Mouse (Mus musculus) frontal cortex, adult 2 months (tissue): ENCODE measurements around the gene Zfp648. TPM values are rescaled to one million over a fixed set of nuclear protein-coding genes. Genes with fewer than 3 reads are reported as not detected.
A peak's percentile ranks its signal among the peaks of the same experiment; 100 is the strongest.

Source experiments
- DNase-seq, 2 experiments: peaks; one replicate each; pipeline ENCODE4 v3.0.0; 2022; ENCODE audit warnings: low spot score in 1 of 2; ENCODE audit errors: extremely low spot score in 1 of 2
- polyA plus RNA-seq: library from polyadenylated mRNA; depleted of rRNA; stranded (reverse); fragments of >200 nt; gene quantifications from 2 replicates; pipeline ENCODE4 v1.2.3, GENCODE M21; 2012; rRNA removed

Gene Zfp648
- polyA plus RNA-seq: 0.66 and 0.67 TPM in 2 replicates

DNA sequence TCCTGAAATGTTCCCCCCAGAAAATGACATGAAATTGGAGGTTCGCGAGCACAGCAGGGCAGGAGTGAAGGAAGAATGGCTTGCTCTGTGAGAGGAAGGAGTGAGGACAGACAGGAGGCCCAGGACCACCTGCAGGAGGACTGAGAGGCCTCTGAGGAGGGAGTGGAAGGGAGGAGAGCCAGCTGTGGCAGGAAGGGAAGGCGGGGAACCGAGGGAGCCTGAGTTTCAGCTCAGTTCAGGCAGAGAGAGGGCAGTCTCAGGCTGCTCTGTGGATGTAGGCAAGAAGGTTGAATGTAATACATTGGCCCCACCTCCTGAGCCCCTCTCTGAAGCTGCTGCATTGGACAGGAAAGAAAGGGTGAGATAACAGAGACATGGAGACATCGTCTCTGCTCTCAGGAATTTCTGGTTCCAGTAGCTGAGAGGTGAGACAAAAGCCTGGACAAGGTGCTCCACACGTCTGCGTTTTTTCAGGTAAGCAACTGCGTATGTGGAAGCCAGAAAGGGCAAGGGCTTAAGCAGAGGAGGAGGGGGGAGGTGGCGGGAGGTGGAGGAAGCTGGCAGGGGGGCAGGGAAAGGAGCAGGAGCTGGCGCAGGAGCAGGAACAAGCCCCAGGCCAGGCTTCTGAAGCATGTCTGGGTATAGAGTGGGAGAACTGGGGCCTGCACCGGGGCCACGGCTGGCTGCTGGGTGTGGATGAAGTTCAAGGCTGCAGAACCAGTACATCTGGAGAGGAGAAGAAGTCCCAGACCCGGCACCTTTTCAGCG, at the start of gene Zfp648:
Zfp648 (plus strand) TSS at position 233 of the 768 bp plus-strand sequence.
- no peak for DNase-seq

DNA sequence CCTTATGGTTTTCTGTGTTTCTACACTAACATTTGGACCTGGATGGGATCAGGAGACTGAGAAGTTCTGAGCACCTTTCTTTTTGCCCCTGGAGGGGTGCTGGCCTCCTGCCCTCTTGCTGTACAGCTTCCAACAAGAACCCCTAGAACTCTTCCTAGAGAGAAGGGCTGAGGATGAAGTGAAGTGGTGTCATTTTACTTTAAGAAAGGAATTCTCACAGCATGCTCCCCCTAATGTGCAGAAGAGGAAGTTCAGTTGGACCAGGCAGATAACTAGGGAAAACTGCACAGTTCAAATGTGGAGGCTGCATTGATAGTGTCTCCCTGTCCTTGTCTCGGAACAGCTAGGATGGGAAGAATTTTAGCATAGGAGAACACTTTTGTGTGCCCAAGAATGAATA, 48.4 kb upstream of the Zfp648 start:
- DNase-seq: no peak

DNA sequence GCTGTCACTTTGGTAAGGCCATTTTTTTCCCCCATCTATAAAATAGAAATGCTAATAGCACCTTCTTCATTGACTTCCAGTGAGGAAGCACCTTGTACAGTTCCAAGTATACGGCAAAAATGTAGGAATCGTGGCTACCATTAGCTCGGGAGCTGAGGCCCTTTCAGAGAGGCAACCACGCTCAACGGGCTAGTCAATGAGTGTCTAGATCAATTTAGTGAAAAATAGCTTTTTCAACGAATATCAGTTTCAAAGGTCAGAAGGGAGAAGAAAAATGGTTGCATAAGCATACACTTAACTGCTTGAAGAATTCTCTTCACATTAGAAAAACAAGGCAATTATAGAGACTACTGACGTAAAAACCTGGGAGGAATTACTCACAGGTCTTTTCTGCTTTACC, 47.2 kb upstream of the Zfp648 start:
- DNase-seq: no peak

DNA sequence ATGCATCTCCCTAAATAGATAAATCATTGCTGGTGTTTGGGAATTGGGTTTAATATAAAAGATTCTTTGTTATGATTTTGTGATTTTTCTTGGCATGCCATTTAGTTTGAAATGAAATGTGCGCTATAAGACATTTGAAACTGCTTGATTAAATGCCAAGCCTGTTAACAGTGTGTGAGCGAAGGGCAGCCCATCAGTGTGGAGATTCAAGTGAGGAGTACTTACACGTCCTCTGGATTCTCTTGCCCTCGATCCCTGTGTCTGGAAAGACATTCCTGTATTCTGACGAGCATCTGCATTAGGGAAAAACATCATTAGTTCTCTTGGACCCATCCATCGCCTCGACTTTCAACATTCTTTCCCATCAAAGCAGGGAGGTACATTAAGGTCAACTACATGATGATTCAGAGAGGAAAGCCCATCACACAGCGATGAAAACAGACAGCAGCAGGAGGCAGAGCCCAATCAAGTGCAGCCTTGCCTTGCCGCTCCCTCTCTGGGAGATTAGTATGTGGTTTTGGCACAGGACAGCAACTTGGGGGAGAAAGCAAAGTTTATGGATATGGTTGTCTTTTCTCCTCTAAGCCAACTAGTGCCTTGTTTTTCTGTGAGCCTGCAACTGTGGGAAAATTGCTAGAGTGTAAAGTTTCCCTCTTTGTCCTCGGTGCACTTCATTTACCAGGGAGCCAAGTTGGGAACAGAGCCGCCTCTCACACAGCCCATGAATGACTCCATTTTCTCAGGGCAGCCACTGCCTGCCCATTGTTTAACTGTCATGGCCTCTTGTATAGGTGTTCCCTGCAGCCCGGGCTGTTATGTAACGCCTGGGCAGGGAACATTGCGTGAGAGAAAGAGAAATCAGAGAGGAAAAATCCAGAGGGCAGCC, 44.6 kb upstream of the Zfp648 start:
- DNase-seq: peak; percentile 57 to 66

DNA sequence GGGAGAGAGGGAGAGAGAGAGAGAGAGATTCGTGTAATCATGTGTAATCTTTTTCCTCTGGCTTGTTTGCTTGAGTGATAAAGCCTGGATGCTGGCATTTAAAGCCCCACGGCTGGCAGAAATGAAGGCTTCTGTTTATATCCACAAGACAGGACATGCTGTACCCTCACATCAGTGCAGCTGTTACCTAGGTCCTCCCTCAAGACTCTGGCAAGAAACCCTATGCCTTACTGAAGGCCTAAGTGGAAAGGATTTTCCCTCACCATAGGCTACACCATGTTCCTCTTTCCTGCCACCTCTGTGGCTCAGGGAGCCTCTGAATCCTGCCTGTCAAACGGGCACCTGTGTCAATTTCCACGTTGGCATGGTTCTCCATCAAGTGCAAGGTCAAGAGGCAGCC, 43.9 kb upstream of the Zfp648 start:
- DNase-seq: no peak

DNA sequence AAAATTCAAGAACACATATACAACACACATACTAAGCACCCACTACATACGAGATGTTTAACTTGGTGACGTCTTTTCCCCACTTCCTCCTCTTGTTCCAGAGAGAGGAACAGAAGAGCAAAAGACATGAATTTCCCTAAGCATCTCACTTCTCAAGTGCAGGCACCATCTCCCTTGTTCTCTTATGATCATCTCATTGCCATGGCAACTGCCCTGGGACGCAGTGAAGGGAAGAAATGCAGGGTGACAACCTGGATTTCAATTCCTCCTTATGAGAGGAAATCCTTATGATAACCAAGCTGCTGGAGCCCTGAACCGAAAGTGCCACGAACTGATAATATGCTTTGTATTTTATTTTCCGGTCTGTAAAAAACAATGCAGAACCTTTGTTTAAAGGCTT, 33.3 kb upstream of the Zfp648 start:
- DNase-seq: no peak

DNA sequence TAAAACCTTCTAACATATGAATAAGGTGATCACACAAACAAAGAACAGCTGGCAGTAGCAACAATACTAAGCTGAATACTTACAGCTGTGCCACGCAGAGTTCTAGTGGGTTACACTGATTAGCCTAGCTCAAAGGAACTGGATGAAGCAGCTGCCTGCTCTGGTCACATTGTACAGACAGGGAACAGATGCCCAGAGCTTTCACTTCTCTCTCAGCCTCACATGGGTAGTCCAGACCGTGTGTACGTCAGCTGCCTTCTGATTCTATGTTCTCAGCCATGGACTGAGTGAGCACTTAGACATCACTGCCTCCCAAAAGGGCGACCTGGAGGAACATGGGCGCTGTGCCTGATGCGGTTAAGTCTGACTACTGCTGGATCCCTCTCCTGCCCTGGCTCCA, 25.7 kb upstream of the Zfp648 start:
- peak in 1 of 2 experiments; percentile 29 for DNase-seq

DNA sequence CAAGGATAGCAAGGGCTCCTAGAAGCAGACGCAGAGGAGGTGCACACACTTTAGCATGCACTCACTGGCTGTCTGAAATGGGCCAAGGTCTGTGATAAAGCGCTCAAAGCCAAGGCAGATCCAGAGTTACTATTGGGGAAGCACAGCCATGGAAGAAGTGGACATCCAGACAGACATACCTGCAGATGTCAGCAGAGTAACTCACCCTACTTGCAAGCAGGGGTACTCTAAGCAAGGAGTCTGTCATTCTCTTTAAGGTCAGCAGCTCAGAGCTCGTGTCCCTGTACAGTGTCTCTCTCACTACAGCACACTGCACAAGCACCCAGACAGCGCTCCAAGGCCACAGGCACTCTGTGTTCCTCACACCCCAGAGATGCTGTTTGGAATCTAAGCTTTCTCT, 23.2 kb upstream of the Zfp648 start:
- no peak for DNase-seq

DNA sequence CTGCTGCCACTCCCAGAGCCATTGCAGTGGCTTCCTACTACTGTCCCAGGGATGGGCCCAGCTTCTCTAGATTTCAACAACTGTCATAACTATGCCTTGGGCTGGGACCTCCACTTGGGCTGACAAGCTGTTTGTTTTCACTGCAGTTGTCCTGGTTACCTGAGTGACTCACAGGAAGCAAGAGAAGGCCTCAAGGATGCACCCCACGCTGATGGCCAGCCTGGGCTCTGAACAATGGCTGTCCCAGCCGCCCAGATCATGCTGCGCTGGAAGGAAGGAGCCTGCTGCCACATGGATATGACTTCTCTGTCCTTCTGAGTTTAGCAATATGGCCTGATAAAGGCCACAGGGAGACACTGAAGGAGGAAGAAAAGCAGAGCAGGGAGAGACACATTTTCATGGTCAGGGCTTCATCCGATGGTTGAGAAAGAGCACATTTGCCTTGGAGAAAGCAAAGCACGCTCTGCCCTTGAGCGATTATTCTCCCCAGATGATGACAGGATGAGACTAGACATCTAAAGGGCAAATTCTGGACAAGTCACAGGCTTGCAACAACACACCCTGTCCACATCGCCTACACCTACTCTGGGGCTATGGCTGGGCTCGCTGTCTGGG, 22.3 kb upstream of the Zfp648 start:
- no peak for DNase-seq

DNA sequence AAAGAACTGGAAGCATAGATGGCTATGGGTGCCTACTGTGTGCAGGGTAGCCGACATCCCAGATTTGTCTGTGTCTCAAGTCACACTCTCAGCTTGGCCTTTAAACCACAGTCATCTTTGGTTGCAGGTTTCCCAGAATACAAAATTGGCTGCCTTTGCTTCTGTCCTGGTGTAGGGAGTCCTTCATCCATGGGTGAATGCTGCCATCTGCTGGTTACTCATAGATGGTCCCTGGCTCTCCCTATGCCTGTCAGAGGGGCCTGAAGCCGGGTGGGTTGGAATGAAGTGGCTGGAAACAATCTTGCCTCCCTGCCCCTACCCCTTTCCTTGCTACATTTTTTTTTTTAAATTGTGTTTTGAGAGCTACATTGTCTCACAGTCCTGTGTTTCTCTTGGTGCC, 20.0 kb upstream of the Zfp648 start:
- peak; percentile 78 to 94 for DNase-seq

DNA sequence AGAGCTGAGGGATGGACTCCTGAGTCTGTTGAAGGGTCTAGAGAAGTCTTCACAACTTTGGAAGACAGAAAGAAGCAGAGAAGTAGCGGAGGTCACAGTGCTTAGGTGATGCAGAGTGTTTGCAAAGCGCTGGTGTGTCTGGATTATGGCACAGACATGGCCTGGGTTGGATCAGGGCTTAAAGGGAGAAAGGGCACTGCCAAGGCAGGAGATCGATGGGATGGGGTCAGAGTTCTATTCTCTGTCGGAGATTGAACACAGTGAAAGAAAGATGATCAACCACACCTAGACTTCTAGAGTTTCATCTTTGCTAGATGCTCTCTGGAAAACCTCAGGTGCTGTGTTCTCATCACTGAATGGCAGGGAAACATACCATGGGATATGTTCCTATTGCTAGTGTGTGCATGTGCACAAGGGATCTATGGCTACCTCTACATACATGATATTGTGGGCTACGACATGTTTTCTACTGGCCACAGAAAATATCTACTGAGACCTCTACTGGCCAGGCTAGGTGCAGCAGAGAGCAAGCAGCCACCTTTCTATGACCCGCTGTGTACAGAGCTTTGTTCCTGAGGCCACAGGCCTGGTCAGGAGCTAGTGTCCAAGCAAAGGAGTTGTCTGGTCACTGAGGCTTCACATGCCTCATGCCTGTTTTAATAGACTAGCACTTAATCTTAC, 18.5 kb upstream of the Zfp648 start:
- DNase-seq: no peak

DNA sequence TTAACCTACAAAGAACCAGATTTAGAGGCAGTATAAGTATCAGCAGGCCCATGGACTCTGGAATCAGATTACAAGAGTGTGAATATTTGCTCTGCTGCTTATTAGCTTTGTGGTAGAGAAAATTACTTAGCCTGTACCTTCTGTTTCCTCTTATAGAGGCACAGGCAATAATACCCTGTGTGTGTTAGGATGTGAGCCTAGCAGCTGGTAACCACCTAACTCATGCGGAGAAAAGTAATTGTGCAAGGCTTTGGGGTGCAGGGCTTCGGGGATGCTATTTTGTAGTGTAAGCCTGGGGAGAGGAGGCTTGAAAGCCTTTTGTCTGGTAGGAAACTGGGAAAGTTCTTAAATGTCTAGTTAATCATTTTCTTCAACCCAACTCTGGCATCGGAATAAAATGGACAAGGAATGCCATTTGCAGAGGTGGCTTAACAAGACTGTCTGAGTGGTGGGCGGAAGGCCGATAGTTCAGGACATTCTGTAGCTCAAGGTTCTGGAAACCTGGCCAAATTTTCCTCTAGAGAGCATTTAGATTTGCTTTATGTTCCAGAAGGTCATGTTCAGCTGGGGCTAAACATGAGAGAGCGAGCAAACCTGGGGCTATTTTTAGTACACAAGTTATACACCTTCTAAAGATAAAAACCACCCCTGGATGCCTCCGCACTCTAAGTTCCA, 17.8 kb upstream of the Zfp648 start:
- no peak for DNase-seq

DNA sequence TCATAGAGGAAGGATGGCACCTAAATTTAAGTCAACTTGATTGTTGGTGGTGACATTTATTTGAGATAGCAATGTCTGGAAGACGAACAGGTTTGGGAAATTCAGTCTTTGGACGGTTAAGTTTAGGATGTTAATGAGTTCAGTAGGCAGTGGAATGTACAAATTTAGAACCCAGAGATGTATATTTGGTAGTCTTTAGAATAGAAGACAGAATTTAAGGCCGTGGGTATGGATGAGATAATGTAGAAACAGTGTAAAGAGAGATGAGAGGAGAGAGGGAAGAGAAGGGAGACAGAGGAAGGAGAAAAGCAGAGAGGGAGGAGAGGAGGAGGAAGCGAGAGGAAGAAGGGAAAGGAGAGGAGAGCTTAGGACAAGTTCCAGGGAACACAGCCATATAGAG, 12.8 kb upstream of the Zfp648 start:
- no peak for DNase-seq

DNA sequence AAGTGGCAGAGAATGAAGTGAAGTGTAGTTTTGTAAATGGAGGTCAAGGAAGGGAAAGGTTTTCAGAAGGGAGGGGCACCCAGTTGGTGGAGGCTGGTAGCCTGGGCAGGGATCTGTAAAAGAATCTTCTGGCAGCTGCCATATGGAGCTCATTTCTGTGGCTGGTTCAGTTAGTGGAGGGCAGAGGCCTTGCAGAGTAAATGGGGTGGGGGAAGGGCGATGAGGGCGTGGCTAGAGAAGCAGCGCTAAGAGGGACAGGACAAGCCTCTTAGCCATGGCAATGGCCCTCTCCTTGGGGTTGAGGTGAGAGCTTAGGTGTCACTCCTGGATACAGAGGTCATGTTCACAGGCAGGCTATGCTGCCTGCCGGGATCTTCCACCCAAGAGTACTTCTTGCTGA, 12.4 kb upstream of the Zfp648 start:
- DNase-seq: no peak

DNA sequence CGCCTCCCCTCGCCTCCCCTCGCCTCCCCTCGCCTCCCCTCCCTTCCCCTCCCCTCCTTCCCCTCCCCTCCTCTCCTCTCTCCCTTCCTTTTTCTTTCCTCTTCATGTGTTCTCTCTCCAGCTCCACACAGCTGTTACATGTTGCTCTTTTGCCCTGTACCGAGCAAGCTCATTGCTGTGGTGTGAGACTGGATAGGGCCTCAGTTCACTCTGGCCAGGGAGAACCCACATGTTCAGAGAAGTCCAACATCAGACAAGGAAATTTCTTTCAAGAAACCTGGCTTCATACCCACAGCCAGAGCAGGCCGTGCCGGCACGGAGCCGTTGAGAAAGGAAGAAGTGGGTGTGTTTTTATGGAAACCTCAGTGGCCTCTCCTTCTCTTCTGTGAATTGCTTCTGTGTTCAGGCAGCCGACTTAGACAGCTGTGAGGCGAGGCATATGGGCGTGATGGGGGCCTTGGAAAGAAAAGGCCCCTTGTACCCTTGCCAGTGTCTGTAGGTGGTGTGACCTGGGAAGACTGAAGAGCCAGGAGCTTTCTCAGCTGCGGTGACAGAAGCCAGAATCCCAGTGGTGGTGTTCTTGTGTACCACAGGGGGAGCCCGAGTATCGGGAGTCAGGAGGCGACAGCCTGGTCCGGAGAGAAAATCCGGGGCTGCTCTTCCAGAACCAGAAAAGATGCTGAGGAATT, 11.0 kb upstream of the Zfp648 start:
- DNase-seq: peak; percentile 70 to 87

DNA sequence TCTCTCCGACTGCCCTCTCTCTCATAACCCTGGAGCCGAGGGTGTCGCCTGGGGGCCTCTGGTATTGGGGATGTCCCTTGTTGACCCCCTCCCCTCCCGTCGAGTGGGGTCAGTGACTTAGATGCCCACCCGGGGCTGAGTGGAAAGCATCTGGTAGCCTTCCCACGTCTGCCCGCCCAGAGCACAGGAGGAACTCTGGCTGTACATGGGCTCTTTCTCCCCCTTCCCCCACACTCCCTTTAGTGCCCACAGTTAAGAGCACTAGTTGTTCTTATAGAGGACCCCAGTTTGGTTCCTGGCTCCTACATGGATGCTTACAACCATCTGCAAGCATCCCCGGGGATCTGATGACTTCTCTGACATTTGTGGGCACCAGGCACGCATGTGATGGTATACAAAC, 2.1 kb upstream of the Zfp648 start:
- no peak for DNase-seq

DNA sequence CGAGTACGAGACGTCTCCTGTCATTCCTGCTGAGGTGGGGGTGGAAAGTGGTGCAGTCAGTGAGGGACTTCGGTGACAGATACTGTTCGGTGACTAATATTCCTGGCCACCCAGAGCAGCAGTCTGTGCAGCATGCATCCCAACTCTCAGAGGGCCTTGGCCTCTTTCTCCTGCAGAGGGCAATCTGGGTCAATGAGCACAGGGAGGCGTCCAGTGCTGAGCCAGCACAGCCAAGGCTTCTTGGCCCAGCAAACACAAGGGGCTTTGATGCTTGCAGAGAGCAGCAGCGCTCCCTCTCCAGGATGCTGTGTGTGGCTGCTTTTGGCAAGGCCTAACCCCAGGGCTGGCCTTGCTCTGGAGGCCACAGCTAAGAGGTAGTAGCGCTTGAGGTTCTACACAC, 1.6 kb downstream of the Zfp648 start:
- peak in 1 of 2 experiments; percentile 40 for DNase-seq

DNA sequence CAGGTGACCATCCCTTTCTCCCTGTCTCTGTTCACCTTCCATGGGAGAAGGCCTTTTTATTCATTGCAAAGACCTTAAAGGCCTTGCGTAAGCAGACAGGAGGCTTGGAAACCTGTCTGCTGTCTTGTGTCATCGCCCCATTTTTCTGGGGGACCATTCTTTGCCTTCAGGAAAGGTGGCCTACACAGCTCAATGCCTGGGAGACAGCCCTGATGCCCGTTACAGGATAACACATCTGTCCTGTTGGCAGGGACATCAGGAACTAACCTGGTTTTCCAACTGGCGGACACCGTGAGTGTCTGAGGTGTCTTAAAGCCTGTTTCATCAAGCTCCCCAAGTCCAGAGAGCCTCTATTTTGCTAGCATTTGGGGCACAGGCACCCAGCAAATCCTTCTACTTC, 2.4 kb downstream of the Zfp648 start:
- no peak for DNase-seq

DNA sequence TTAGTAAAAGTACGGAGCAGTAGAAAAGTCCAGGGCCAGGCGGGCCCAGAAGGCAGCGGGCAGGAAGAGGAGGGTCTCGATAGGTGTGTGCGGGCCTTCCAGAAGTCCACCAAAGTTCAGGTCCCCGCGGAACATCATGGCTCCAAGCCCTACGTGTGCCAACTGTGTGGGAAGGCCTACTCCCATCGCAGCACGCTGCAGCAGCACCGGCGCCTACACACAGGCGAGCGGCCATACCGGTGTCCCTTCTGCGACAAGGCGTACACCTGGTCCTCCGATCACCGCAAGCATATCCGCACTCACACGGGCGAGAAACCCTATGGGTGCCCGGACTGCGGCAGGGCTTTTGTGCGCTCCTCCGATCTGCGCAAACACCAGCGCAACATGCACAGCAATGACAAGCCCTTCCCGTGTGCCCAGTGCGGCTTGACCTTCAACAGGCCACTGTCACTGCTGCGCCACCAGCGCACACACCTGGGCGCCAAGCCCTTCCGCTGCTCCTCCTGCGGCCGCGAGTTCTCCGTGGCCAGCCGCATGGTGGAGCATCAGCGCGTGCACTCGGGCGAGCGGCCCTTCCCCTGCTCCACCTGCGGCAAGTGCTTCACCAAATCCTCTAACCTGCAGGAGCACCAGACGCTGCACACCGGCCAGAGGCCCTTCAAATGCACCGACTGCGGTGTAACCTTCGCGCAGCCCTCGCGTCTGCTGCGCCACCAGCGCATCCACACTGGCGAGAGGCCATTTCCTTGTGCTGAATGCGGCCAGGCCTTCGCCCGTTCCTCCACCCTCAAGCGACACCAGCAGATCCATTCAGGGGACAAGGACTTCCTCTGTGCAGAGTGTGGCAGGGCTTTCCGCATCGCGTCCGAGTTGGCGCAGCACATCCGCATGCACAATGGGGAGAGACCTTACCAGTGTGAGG, 3.9 kb downstream of the Zfp648 start:
- DNase-seq: peak in 1 of 2 experiments; percentile 26
